Mouse (Mus musculus) thymus, postnatal 14 days (tissue): ENCODE results near the gene Sec11a.
"Not testable (repeated sequence)": the region's sequence is repeated elsewhere in the genome, so short reads cannot be mapped to it uniquely, and the experiment has no call there.

Experiments
- DNase-seq: peaks from one replicate; pipeline ENCODE4 v3.0.0; 2021

Sec11a gene

DNA sequence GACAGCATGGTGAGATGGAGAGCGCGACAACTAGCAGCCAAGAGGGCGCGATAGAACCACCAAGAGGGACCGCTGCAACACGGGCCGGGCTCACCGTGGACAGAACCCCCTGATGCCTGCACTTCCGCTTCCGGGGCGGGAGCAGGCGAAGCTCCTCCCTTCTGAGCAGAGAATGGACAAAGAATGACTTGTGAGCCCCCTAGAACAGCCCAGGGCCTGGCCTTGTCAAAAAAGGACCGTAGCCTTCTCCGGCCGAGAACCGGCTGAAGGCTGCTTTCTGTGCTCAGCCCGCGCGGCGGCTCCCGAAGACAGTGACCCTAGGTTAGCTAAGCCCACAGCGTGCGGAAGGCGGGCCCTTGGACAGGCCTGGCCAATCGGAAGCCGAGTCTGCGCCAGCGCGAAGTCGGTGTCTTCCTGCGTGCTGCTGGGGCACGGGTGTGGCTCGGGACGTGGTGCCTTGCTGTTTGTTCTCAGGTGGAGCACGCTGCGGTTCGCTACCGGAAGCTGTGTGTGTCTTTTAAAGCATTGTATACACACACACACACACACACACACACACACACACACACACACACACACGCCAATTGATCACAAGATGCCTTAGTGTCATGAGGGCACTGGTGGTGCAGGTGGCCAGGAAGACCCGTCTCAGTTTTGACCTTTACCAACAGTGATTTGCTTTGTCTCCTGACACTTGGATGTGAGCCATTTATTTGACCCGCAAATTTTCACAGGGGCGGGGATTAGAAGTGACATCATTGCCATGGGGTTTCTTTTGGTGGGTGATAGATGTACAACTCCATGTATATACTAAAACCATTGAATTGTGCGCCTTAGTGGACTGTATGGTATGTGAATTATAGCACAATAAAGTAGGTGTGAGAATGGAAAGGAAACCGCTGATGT, at the start of gene Sec11a:
TSS of gene Sec11a (minus strand) at position 336 of the 906 bp plus-strand sequence.
- peak; percentile 95 for DNase-seq

DNA sequence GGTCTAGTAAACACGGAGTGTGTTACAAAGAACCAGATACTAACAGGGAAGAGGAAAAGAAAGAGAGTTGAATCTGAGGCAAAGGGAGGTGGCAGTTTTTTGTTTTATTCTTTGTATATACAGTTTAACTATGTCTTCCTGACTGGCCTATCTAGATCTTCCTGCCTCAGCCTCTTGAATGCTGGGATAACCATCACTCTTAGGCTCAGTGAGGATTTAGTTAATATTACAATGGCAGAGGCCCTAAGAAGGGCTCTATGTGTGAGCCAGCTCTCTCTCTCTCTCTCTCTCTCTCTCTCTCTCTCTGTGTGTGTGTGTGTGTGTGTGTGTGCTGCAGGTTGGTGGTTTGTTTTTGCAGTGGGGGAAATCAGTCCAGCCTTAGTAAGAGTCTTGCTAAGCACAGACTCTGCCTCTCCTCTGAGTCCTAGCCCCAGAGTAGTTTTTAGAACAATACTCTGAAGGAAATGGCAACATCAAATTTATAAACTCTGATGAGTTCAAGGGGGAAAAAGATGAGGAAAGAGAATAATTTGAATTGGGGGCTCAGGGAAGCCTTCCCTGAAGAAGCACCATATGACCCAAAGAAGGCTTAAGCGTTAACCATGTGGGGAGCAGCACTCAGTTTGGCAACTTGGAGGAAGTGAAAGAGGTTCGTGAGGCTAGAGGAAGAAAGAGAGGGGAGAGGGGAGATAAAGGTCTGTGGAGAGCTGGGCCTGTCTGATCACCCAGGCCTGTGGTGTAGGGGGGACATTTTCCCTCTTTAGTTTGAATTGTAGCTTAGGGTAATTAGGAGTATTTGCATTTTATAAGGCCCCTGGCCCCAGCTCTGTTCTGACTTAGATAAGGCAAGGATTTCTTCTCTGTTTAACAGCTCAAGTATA, 47.9 kb upstream of the Sec11a start:
- peak; percentile 27 for DNase-seq

DNA sequence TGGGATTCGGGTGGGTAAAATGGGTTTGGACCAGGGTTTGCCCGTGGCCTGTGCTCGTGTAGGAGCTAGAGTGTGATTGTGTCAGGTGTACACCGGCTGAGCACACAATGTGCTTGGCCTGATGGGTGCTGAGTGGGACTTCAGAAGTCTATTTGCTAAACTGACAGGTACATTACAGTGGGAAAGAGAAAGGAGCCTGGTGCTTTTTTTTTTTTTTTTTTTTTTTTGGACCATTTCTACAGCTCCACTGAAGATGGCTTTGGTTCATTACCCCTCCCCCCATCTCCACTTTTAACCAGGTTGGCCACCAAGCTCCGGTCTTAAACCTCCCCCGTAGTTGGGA, 47.1 kb upstream of the Sec11a start:
- DNase-seq, result peak; percentile 26

DNA sequence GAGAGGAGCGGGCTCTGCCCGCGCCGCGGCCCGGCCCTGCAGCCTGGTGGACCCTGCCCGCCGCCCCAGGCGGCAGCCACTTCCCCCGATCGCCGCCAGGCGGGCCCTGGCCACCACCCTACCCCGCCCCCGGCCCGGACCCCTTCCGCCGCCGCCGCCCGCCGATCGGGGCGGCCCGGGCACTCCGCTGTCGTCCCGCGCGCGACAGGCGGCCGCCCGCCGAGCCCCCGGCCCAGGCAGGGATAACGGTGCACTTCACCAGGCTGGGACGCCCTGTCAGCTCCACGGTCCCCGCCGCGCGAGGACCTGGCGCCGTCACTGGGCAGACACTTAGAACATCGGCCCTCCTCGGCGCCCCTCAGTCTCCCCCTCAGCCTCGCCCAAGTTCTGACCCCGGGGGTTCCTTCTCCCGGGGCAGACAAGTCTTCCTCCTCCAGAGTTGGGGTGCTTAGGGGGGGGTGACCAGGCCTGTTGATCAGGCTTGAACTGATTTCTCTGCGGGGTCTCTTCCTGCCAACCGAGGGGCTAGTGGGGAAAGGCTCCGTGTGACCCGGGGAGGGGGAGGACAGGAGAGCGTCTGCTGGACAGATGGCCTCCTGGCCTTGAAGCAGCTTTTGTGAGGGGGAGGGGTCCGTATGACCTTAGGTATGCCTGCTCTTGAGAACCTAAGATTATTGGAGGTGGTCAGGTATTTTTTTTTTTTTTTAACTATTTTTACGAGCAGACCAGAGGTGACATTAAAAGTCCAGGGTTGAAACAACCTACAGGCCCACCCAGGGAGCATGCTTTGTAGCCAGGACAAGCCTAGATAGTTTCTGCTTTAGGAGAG, 46.5 kb upstream of the Sec11a start:
- DNase-seq, result no peak

DNA sequence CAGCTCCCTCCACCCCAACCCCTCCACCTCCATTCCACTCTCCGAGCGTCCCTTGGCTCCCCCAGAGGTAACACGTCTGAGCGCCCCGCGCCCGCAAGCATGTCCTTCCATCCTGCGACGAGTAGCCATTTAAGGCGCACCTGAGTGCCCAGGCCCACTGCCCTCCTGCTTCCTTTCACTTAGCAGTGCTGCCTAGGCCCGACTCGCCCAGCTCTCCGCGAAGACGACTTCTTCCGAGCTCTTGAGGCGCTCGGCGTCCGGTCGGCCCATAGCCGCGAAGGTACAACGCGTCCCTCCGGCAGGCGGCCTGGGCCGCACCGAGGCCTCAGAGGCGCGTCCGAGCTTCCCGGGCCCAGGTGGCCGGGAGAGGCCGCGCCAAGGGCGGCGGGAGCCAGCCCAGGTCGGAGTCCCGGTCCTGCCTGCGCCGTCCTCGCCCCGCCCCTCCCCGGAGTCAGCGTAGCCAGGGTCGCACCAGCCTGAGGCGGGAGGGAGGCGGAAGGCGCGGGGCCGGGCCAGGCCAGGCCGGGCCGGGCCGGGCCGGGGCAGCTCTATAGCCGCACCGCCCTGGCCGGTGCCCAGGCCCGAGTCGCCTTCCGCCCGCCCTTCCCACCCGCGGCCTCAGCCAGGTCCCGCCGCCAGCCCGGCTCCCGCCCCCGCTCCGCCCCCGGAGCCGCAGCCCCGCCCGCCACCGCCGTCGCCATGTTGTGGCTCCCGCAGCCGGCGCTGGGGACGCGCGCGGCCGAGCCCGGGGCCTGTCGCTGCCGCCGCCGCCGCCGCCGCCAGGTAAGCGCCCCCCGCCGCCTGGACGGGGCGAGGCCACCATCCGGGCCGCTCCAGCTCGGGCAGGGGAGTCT, 45.6 kb upstream of the Sec11a start, which contains the start of gene Zfp592:
TSS of gene Zfp592 (plus strand) at position 702 of the 854 bp plus-strand sequence.
- DNase-seq, result peak; percentile 87

DNA sequence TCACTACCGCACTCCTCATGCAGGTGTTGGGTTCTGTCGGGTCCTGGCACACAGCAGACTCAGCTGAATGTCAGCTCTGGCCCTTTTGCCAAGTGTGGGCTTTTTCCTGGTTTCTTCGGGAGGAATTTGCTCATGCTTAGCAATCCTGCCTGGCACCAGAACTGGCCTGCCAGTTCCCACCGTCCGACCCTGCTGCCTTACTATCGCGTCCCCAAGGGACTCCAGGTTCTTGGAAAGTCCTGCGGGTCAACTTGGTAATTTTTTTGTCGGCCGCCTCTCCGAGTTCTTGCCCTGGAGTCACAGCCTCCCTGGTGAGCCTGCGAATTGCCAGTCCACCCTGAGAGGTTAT, 45.0 kb upstream of the Sec11a start:
- DNase-seq, result no peak

DNA sequence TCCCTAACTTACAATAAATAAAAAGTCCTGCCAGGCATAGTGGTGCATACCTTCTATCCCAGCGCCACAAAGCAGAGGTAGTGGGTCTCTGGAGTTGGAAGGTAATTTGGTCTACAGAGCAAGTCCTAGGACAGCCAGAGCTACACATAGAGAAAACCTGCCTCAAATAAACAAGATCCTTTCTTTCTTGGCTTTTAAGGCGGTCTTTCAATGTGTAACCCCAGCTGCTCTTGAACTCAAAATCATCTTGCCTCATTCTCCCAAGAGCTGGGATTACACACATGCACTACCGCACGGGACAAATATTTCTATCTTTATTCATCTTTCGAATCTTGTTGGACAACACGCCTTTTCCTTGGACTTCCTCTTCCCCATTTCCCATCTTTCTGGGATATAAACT, 44.5 kb upstream of the Sec11a start:
- DNase-seq, result no peak

DNA sequence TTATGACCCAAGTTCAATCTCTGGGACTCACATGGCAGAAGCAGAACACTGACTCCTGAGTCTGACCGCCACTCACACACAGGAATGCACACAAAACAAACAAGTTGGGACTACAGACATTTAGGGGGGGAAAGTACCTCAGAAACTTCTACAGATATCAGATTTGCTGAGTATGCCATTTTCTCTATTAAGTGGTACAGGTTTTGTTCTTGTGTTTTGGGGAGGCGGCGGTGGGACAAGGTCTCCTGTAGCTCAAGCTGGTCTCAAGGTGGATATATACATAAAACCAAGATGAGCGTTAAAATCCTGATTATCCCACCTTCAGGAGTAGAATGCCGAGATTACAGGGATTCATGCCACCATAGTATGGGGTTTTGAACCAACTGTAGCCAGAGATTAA, 44.0 kb upstream of the Sec11a start:
- DNase-seq, result no peak

DNA sequence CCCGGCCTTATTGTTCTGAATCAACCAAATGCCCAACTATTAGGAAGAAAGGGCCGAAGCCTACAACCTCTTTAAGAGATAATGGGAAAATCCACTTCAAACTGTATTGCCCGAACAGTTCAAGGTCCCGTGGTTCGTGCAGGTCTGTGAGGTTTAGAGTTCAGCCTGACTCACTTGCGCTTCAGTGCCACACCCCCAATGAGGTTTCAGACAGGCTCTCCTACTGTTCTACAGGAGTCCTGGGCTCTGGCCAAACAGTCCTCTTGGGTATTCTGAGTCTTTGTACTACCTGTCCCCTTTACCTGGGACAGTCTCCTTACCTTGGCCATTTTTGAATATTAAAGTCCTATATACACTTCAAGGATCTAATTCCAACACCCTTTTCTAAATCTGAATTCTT, 42.7 kb upstream of the Sec11a start:
- no peak for DNase-seq

DNA sequence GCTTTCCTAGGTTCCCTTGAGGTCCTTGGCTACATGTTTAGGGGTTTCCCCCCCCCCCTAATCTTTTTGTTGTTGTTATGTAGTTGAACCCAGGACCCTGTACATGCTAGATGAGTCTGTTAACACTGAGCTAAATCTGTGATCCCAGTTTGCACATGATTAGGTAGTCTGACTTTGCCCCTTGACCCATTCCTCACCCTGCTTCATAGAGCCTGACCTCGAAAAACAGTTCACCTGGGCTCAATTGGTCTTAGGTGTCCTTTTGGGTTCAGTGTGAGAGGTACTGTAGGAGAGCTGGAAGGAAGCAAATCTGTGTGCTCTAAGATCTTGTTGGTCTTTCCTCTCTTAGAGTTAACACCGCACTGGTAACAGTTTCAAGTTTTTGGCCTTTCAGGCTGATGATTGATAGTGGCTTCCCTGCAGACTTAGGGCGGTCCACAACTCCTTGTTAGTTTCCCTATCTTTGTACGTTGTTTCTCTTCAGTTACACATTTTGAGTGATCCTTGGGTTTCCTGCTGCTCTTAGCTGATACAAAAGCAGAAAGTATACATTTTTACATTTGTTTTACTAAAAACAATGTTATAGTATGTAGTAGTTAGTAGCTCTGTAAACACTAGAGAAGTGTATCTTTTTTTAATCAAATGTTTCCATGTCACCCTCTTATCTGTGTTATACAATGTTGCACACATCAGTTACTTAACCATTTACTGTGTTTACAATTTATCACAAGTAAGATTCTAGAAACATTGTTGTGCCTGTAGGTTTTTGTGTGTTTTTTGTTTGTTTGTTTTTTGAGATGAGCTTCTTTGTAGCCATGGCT, 40.4 kb upstream of the Sec11a start:
- DNase-seq, result no peak

DNA sequence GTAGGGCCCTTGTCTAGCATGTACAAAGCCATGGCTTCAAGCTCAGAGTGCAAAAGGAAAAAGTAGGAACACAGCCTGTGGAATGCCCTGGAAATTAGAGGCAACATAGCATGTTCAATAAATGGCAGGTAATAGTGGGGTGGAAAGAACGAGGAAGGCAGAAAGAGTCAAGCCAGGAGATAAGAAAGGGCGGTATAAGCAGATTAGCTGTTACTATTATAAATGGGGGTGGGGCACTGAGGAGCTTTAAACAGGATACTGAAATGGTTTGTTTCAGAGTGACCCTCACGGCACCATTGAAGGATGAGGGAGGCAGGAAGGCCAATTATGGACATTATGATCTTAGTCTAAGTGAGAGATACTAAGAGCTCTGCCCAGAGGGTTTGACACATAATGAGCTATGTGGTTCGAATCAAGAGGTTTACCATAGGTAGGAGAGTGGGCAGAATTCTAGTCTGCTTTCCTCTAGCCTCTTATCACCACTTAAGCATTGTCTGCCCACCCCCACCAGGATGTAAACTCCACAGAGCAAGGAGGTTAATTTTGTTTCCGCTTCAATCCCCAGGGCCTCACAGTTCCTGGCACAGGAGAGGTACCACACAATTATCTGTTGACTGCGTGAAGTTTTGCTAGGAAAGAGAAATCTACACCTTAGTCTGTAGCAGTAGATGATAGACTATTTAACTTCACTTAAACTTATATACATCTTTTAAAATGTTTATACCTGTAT, 39.0 kb upstream of the Sec11a start:
- peak; percentile 40 for DNase-seq

DNA sequence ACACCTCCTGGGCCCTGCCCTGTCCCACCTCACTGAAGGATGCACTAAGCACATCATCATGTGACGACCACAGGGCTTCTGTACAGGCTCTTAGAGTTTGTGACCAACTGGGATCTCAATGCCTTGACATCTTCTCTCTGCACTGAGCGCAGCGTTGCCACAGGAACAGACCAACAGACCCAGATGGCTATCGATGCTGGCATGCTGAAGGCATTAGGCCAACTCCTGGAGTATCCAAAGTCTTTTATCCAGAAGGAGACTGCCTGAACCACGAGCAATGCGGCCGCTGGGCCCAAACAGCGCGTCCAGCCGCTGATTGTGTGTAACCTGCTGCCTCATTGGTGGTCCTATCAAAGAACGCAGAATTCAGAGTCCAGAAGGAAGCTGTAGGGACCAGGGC, 33.0 kb upstream of the Sec11a start:
- DNase-seq, result no peak

DNA sequence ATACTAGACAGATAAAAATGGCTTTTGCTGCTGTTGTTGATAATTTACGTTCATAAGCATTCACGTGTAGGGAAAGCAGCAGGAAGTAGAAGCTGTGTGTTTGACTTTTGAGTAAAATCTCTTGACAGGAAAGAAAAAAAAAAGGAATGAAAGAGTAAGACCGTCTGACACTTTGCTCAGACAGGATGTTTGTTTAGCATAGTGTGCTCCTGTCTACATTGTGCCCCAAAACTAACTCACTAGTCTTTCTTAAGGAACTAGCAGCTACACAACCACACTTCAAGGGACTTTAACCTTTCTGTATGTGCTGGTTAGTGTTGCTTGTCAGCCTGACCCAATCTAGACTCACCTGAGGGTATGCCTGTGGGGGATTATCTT, 26.0 kb upstream of the Sec11a start:
- DNase-seq, result not testable (repeated sequence)

DNA sequence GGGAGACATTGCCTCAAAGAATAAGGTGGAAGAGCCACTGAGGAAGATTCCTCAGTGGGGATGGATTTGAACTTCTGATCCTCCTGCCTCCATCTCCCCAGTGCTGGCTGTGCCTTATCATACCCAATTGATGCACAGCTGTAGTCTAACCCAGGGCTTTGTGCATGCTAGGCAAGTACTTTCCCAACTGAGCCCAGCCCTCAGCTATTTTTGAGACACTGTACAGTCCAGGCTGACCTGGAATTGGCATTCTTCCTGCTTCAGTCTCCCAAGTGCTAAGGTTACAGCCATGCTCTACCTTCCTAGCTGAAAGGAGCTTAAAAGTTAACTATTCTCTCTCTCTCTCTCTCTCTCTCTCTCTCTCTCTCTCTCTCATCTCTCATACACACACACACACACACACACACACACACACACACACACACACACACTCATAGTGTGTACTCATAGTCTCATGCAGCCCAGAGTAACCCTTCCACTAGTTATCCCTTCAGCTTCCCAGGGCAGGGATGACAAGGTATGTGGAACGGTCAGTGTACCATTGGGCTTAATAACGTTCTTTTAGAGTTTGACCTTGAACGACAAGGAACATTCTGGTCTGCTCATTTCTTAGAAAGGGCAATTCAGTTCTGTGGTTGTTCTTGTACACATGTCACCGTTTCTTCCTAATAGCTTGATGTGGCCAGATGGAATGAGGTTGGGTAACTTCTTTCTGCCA, 25.5 kb upstream of the Sec11a start:
- not testable (repeated sequence) for DNase-seq

DNA sequence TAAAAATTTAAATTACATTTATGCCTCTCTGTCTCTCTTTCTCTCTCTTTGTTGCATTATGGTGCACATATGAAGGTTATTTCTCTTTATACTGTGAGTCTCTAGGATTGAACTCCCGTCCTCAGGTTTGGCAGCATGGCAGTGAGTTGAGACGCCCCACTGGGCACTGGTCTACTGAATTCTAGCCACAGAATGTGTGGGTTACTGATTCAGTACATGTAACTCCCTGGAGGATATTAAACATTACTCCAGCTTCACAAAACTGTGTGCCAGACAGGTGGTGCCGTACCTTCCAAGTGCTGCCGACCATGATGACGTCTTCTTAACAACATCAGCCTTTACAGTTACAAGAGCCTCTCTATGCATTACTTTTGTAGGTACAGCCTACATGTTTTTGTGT, 24.5 kb upstream of the Sec11a start:
- no peak for DNase-seq

DNA sequence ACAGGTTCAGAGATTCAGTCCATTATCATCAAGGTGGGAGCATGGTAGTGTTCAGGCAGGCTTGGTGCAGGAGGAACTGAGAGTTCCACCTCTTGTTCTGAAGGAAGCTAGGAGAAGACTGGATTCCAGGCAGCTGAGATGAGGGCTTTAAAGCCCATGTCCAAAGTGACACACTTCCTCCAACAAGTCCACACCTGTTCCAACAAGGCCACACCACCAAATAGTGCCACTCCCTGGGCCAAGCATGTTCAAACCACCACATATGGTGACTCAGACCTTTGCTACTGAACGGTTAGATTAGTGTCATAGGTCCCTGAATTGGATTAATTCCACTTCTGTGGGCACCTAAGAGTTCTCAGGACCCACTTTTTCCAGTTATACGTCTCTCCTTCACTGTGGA, 23.8 kb upstream of the Sec11a start:
- DNase-seq, result no peak

DNA sequence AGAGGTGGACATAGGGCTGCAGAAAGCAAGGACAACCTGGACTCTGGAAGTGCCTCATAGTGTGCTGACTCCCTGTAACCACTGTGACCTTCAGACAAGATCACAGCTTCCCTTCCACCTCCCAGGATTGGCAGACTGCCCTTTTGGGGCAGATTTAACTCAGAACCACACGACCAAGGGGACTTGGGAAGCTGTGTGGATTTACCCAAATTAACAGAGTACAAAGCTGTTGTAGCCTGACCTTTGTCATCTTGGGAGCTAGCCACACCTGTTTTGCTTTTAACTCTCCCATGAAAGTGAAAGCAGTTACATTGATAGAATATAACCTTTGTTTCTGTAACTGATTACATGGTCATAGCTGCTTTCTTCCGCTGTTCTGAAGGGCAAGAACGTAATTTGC, 23.3 kb upstream of the Sec11a start:
- no peak for DNase-seq

DNA sequence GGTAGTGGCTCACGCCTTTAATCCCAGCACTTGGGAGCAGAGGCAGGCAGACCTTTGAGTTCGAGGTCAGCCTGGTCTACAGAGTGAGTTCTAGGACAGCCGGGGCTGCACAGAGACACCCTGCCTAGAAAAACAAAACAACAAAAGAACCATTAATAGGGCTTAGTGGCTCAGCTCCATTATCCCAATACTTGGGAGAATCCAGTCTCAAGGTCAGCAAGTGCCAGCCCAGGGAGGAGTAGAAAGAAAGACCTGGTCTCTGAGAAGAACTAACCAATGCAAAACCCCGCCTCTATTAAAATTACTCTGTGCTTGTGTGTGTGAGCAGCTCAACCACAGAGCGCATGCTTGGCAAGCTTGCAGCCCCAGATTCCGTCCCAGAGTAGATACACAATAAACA, 15.2 kb upstream of the Sec11a start:
- DNase-seq, result no peak

DNA sequence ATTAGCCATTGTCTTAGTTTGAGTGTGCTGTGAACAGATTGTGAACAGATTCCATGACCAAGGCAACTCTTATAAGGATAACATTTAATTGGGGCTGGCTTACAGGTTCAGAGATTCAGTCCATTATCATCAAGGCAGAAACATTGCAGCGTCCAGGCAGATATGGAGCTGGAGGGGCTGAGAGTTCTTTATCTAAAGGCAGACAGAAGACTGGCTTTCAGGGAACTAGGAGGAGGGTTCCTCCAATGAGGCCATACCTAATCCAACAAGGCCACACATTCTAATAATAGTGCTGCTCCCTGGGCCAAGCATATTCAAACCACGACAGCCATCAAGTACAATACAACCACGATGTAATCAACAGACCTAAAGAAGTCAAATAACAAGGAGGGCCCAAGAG, 11.4 kb upstream of the Sec11a start:
- no peak for DNase-seq

DNA sequence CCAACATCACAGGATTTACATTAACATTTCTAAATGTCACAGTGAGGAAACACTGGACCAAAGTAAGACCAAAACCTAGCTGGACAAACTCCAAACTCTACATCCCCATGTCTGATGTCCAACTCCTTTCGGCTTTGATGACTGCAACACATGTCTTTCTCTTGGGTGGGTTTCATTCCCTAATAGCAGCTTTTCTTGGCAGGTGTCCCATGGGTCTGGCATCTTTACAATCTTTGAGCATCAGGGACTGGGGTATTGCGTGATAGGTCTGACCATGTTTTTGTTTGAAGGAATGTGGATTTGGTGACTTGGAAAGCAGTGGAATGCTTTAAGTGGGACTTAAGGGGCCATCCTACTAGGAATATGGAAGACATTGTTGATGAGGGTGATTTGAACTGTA, 9.3 kb upstream of the Sec11a start:
- no peak for DNase-seq
